Mouse (Mus musculus): Measurements from ENCODE around the gene Atp2b4. TPM values are rescaled to one million over a fixed set of nuclear protein-coding genes. Genes with fewer than 3 reads are reported as not detected.

The Atp2b4 gene
- polyA plus RNA-seq, 1 experiment, result 8.0 TPM

DNA sequence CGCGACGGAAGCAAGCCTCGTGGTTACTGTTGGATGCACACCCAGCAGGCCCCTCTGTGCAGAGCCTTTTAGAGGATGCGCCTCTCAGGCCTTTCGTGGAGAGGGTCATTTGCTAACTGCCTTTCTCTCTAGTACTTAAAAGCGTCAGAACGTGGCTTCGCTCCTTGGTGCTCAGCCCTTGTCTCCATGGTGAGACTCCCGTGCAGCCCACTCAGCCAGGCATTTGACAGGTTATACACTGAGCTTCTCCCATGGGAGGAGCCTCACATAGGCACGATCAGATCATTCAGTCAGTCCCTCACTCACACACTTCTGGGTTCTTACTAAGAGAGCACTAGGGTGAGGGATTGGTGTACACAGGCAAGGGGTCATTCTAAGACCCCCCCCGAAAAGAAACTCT lies 39.7 kb upstream of the Atp2b4 start:
- Histone ChIP-seq H3K4me3 (ENCODE audit: extremely low read depth, insufficient read depth, insufficient read length) (no peak overlapping the region), H3K4me1 (ENCODE audit: control insufficient read depth, insufficient read depth, insufficient read length) (no peaks in the 10 kb centered on the region)

DNA sequence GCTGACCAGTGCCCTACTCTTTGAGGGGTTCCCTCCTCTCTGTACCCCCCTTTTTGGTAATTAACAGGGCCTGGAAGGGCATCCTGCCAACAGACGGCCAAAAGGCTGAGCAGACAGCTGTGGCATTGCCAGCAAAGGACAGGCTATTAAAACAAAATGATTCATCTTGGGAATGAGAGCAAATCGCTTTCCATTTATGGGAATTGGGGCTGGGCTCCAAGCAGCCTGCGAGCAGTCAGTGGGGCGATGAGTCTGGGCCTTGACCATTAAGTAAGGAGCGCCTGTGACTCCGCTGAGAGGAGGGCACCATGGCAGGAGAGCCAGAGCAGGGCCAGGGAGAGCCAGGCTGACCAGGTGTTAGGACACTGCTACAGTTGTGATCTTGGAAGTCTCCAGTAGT lies 33.5 kb upstream of the Atp2b4 start:
- Histone ChIP-seq H3K27me3 (ENCODE audit: control insufficient read depth, insufficient read depth, low read length) (no peaks in the 10 kb centered on the region), H3K27ac (ENCODE audit: insufficient read depth, low read length) (no peak overlapping the region), H3K4me3 (ENCODE audit: extremely low read depth, insufficient read depth, insufficient read length) (no peak overlapping the region), H3K4me1 (ENCODE audit: control insufficient read depth, insufficient read depth, insufficient read length) (no peaks in the 10 kb centered on the region), H3K36me3 (ENCODE audit: control insufficient read depth, insufficient read depth, low read length) (no peaks in the 10 kb centered on the region)
- TF ChIP-seq CTCF (IDR thresholded peaks at IDR 0.05; ENCODE audit: extremely low read depth, insufficient read depth, insufficient read length, insufficient replicate concordance), result no peak
- TF ChIP-seq POLR2A (IDR thresholded peaks at IDR 0.05; ENCODE audit: low read depth, low read length), result no peak
- WGBS, result 87% methylated on average over 6 of the region's 6 CpGs
- DNase-seq (ENCODE audit: low read depth in 1 of 2, low spot score in 2 of 2), result no peak

More for the DNA sequence above, 39.7 kb upstream of the Atp2b4 start:
- Histone ChIP-seq H3K27me3 (ENCODE audit: control insufficient read depth, insufficient read depth, low read length) (no peaks in the 10 kb centered on the region), H3K27ac (ENCODE audit: insufficient read depth, low read length) (no peak overlapping the region), H3K36me3 (ENCODE audit: control insufficient read depth, insufficient read depth, low read length) (no peaks in the 10 kb centered on the region)
- DNase-seq (ENCODE audit: low read depth in 1 of 2, low spot score in 2 of 2), result no peak
- TF ChIP-seq POLR2A (IDR thresholded peaks at IDR 0.05; ENCODE audit: low read depth, low read length), result no peak
- TF ChIP-seq CTCF (IDR thresholded peaks at IDR 0.05; ENCODE audit: extremely low read depth, insufficient read depth, insufficient read length, insufficient replicate concordance), result no peak
- 78% methylated on average over 12 of the region's 12 CpGs for WGBS

DNA sequence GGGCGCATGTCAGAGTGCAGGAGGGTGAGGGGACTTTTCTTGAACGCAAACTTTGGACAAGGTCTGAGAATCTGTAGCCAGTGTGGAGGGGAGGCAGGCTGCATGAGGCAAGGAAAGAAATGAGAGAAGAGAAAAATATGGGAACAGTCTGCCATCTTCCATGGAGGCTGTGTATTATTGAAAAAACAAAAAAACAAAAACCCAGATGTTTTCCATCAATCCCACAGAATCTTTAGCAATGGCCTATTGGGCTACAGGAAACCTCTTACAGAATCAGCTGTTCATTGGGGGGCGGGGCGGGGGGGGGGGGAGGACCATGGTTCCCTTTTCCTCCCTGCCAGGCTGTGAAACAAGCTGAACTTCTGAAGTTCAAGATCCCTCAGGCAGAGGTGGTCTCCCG lies 31.9 kb upstream of the Atp2b4 start:
- no peak overlapping the region for H3K27ac ChIP-seq (ENCODE audit: insufficient read depth, low read length)
- no peaks in the 10 kb centered on the region for H3K27me3 ChIP-seq (ENCODE audit: control insufficient read depth, insufficient read depth, low read length)
- H3K4me1 ChIP-seq (ENCODE audit: control insufficient read depth, insufficient read depth, insufficient read length), result no peaks in the 10 kb centered on the region
- DNase-seq (ENCODE audit: low read depth in 1 of 2, low spot score in 2 of 2), result no peak
- no peaks in the 10 kb centered on the region for H3K36me3 ChIP-seq (ENCODE audit: control insufficient read depth, insufficient read depth, low read length)
- 51% methylated on average over 5 of the region's 5 CpGs for WGBS
- H3K4me3 ChIP-seq (ENCODE audit: extremely low read depth, insufficient read depth, insufficient read length), result no peak overlapping the region
- TF ChIP-seq POLR2A (IDR thresholded peaks at IDR 0.05; ENCODE audit: low read depth, low read length), result no peak
- TF ChIP-seq CTCF (IDR thresholded peaks at IDR 0.05; ENCODE audit: extremely low read depth, insufficient read depth, insufficient read length, insufficient replicate concordance), result no peak

DNA sequence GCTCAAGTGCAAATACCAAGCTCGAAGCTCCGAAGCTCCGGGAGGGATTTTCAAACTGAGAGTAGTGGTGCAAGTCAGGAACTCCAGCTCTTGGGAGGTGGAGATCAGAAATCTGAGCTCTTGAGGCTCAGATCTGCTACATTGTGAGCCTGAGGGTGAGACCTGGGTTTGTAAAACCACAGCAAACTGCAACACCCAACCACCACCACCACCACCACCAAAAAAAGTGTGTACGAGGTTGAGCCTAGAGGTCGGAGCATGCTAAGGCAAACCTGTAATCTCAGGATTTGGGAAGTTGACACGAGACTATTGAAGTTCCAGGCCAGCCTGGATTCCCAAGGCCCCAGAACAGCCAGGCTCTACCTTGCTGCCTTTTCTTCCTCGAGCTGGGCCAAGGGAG lies 25.4 kb upstream of the Atp2b4 start:
- 62% methylated on average over 7 of the region's 7 CpGs for WGBS
- DNase-seq (ENCODE audit: low read depth in 1 of 2, low spot score in 2 of 2), result no peak
- Histone ChIP-seq H3K27ac (ENCODE audit: insufficient read depth, low read length) (peak overlapping the region; percentile 32; the same call in 1 of the 2 replicates), H3K4me3 (ENCODE audit: extremely low read depth, insufficient read depth, insufficient read length) (no peak overlapping the region), H3K4me1 (ENCODE audit: control insufficient read depth, insufficient read depth, insufficient read length) (peaks cover 6% of the 10 kb centered on the region; the same call in 1 of the 2 replicates), H3K36me3 (ENCODE audit: control insufficient read depth, insufficient read depth, low read length) (no peaks in the 10 kb centered on the region), H3K27me3 (ENCODE audit: control insufficient read depth, insufficient read depth, low read length) (no peaks in the 10 kb centered on the region)
- TF ChIP-seq POLR2A (IDR thresholded peaks at IDR 0.05; ENCODE audit: low read depth, low read length) (no peak), CTCF (IDR thresholded peaks at IDR 0.05; ENCODE audit: extremely low read depth, insufficient read depth, insufficient read length, insufficient replicate concordance) (no peak)

DNA sequence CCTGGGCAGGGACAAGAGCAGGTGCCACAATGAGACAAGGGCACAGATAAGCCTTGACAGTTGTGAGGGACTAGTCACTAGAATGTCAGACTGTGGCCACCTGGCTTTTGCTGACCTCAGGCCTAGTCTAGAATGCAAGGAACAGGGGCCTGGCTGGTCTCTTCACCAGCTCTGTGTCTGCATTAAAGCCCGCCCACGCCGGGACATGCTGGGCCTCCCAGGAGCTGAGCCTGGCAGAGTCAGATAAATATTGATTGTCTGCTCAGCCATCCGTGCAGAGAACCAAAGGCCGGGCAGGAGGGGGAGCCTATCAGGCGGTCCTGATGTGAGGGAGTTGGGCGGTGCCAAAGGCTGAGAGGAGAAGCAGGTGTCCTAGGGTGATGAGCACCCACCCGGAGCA lies 24.7 kb upstream of the Atp2b4 start:
- no peak for DNase-seq (ENCODE audit: low read depth in 1 of 2, low spot score in 2 of 2)

DNA sequence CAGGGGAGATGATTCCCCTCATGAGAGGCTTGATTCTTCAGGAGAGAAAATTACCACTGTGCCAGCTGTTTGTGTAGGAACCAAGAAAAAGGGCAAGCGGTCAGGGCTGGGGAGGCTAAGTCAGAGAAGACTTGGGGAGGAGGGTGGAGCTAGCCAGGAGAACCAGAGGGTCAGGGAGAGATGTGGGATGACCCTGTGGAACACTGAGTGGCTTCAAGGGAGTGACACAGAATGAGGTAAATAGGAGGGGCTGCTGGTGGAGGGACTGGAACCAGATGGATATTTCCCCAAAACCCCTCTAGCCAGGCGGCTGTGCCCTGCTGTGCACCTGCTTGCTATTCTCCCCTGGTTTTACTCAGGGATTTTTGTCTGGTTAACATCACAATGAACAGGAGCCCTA lies 24.3 kb upstream of the Atp2b4 start:
- TF ChIP-seq CTCF (IDR thresholded peaks at IDR 0.05; ENCODE audit: extremely low read depth, insufficient read depth, insufficient read length, insufficient replicate concordance) (no peak), POLR2A (IDR thresholded peaks at IDR 0.05; ENCODE audit: low read depth, low read length) (no peak)
- Histone ChIP-seq H3K4me3 (ENCODE audit: extremely low read depth, insufficient read depth, insufficient read length) (no peak overlapping the region), H3K36me3 (ENCODE audit: control insufficient read depth, insufficient read depth, low read length) (no peaks in the 10 kb centered on the region), H3K27me3 (ENCODE audit: control insufficient read depth, insufficient read depth, low read length) (no peaks in the 10 kb centered on the region), H3K4me1 (ENCODE audit: control insufficient read depth, insufficient read depth, insufficient read length) (peaks cover 10% of the 10 kb centered on the region; the same call in 1 of the 2 replicates), H3K27ac (ENCODE audit: insufficient read depth, low read length) (peak overlapping the region; percentile 4; the same call in 1 of the 2 replicates)
- 86% methylated on average over 2 of the region's 2 CpGs for WGBS
- no peak for DNase-seq (ENCODE audit: low read depth in 1 of 2, low spot score in 2 of 2)

More for the DNA sequence above, 24.7 kb upstream of the Atp2b4 start:
- no peaks in the 10 kb centered on the region for H3K36me3 ChIP-seq (ENCODE audit: control insufficient read depth, insufficient read depth, low read length)
- peak overlapping the region; percentile 4; the same call in 1 of the 2 replicates for H3K27ac ChIP-seq (ENCODE audit: insufficient read depth, low read length)
- TF ChIP-seq POLR2A (IDR thresholded peaks at IDR 0.05; ENCODE audit: low read depth, low read length) (no peak), CTCF (IDR thresholded peaks at IDR 0.05; ENCODE audit: extremely low read depth, insufficient read depth, insufficient read length, insufficient replicate concordance) (no peak)
- no peak overlapping the region for H3K4me3 ChIP-seq (ENCODE audit: extremely low read depth, insufficient read depth, insufficient read length)
- WGBS, result 71% methylated on average over 8 of the region's 8 CpGs
- H3K4me1 ChIP-seq (ENCODE audit: control insufficient read depth, insufficient read depth, insufficient read length), result peaks cover 10% of the 10 kb centered on the region; the same call in 1 of the 2 replicates
- no peaks in the 10 kb centered on the region for H3K27me3 ChIP-seq (ENCODE audit: control insufficient read depth, insufficient read depth, low read length)

DNA sequence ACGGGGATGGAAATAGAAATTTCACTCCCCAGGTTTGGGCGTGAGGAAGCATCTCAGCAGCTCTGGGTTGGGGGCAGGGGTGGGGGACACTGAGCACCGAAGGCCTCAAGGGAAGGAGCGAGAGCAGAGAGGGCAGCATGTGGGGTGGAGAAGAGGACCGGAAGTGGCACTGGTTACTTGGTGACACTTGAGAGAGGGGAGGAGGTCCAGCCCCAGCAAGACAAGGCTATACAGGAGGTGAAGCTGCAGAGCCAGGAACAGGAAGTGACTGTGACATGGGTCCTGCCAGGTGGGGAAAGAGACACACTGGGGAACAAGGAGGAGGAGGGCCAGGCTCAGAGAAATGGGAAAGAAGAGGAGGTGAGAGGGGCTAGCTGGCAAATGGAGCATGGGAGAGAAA lies 20.3 kb upstream of the Atp2b4 start:
- no peak for TF ChIP-seq CTCF (IDR thresholded peaks at IDR 0.05; ENCODE audit: extremely low read depth, insufficient read depth, insufficient read length, insufficient replicate concordance)
- TF ChIP-seq POLR2A (IDR thresholded peaks at IDR 0.05; ENCODE audit: low read depth, low read length), result no peak
- H3K36me3 ChIP-seq (ENCODE audit: control insufficient read depth, insufficient read depth, low read length), result no peaks in the 10 kb centered on the region
- H3K27me3 ChIP-seq (ENCODE audit: control insufficient read depth, insufficient read depth, low read length), result no peaks in the 10 kb centered on the region
- 16% methylated on average over 5 of the region's 5 CpGs for whole genome bisulfite sequencing
- H3K4me1 ChIP-seq (ENCODE audit: control insufficient read depth, insufficient read depth, insufficient read length), result peaks cover 17% of the 10 kb centered on the region; the same call in 1 of the 2 replicates
- peak overlapping the region; percentile 5; the same call in 1 of the 2 replicates for H3K27ac ChIP-seq (ENCODE audit: insufficient read depth, low read length)
- DNase-seq (ENCODE audit: low read depth in 1 of 2, low spot score in 2 of 2), result peak in 1 of 2 experiments; percentile 13
- H3K4me3 ChIP-seq (ENCODE audit: extremely low read depth, insufficient read depth, insufficient read length), result peak overlapping the region; percentile 42; the same call in 1 of the 2 replicates
